Mouse (Mus musculus): Measurements from ENCODE around the gene Fetub. TPM values are rescaled to one million over a fixed set of nuclear protein-coding genes. Genes with fewer than 3 reads are reported as not detected.

The Fetub gene
- polyA plus RNA-seq, 1 experiment from 2014 or later = not detected

- no peak for ATAC-seq (replicated peaks; ENCODE audit: extremely low read depth, insufficient read depth, low FRiP score)
- H3K36me3 ChIP-seq (ENCODE audit: control insufficient read depth, insufficient read depth) = no peaks in the 10 kb centered on the region
- WGBS = 43% methylated on average over 18 of the region's 18 CpGs
- no peak overlapping the region for H3K27ac ChIP-seq (ENCODE audit: low read length)
- H3K27me3 ChIP-seq (ENCODE audit: control insufficient read depth, insufficient read depth, low read length) = no peaks in the 10 kb centered on the region
- no peak overlapping the region for H3K4me3 ChIP-seq (ENCODE audit: low read length)
- H3K4me1 ChIP-seq (ENCODE audit: control insufficient read depth, insufficient read depth, low read length) = no peaks in the 10 kb centered on the region; the same call in 1 of the 2 replicates
- H3K4me2 ChIP-seq (ENCODE audit: low read depth, low read length) = no peak overlapping the region; the same call in 1 of the 2 replicates
- no peak overlapping the region for H3K9ac ChIP-seq (ENCODE audit: low read length)
- no peaks in the 10 kb centered on the region for H3K9me3 ChIP-seq (replicated peaks; ENCODE audit: control insufficient read depth, low read length)
These were observed 2.1 kb downstream of the Fetub start for GRCm38 (mm10) chr16:22919971-22920854.

- H3K9me3 ChIP-seq (replicated peaks; ENCODE audit: control insufficient read depth, low read length) = no peaks in the 10 kb centered on the region
- H3K4me3 ChIP-seq (ENCODE audit: low read length) = no peak overlapping the region
- no peak overlapping the region for H3K9ac ChIP-seq (ENCODE audit: low read length)
- H3K4me1 ChIP-seq (ENCODE audit: control insufficient read depth, insufficient read depth, low read length) = no peaks in the 10 kb centered on the region; the same call in 1 of the 2 replicates
- H3K36me3 ChIP-seq (ENCODE audit: control insufficient read depth, insufficient read depth) = no peaks in the 10 kb centered on the region
- H3K4me2 ChIP-seq (ENCODE audit: low read depth, low read length) = no peak overlapping the region
- ATAC-seq (replicated peaks; ENCODE audit: extremely low read depth, insufficient read depth, low FRiP score) = no peak
- WGBS = 92% methylated on average over 5 of the region's 5 CpGs
- no peak overlapping the region for H3K27ac ChIP-seq (ENCODE audit: low read length)
- no peaks in the 10 kb centered on the region for H3K27me3 ChIP-seq (ENCODE audit: control insufficient read depth, insufficient read depth, low read length)
These were observed 3.6 kb downstream of the Fetub start for GRCm38 (mm10) chr16:22921761-22922160.

GRCm38 (mm10) chr16:22922433-22922832 is 4.3 kb downstream of the Fetub start:
- WGBS = 81% methylated on average over 4 of the region's 4 CpGs
- H3K36me3 ChIP-seq (ENCODE audit: control insufficient read depth, insufficient read depth) = no peaks in the 10 kb centered on the region
- no peak for ATAC-seq (replicated peaks; ENCODE audit: extremely low read depth, insufficient read depth, low FRiP score)
- no peaks in the 10 kb centered on the region; the same call in 1 of the 2 replicates for H3K4me1 ChIP-seq (ENCODE audit: control insufficient read depth, insufficient read depth, low read length)
- no peak overlapping the region for H3K4me2 ChIP-seq (ENCODE audit: low read depth, low read length)
- H3K27ac ChIP-seq (ENCODE audit: low read length) = no peak overlapping the region
- H3K9ac ChIP-seq (ENCODE audit: low read length) = no peak overlapping the region
- no peak overlapping the region for H3K4me3 ChIP-seq (ENCODE audit: low read length)
- H3K9me3 ChIP-seq (replicated peaks; ENCODE audit: control insufficient read depth, low read length) = no peaks in the 10 kb centered on the region
- no peaks in the 10 kb centered on the region for H3K27me3 ChIP-seq (ENCODE audit: control insufficient read depth, insufficient read depth, low read length)

- no peaks in the 10 kb centered on the region for H3K4me1 ChIP-seq (ENCODE audit: control insufficient read depth, insufficient read depth, low read length)
- no peak overlapping the region for H3K4me3 ChIP-seq (ENCODE audit: low read length)
- no peaks in the 10 kb centered on the region for H3K36me3 ChIP-seq (ENCODE audit: control insufficient read depth, insufficient read depth)
- H3K9me3 ChIP-seq (replicated peaks; ENCODE audit: control insufficient read depth, low read length) = no peaks in the 10 kb centered on the region
- no peak overlapping the region for H3K4me2 ChIP-seq (ENCODE audit: low read depth, low read length)
- H3K27me3 ChIP-seq (ENCODE audit: control insufficient read depth, insufficient read depth, low read length) = no peaks in the 10 kb centered on the region
- 51% methylated on average over 6 of the region's 6 CpGs for WGBS
- ATAC-seq (replicated peaks; ENCODE audit: extremely low read depth, insufficient read depth, low FRiP score) = no peak
- H3K27ac ChIP-seq (ENCODE audit: low read length) = no peak overlapping the region
- no peak overlapping the region for H3K9ac ChIP-seq (ENCODE audit: low read length)
These were observed 11.4 kb downstream of the Fetub start for GRCm38 (mm10) chr16:22929575-22929974.

- ATAC-seq (replicated peaks; ENCODE audit: extremely low read depth, insufficient read depth, low FRiP score) = no peak
- WGBS = 81% methylated on average over 11 of the region's 11 CpGs
- no peaks in the 10 kb centered on the region for H3K4me1 ChIP-seq (ENCODE audit: control insufficient read depth, insufficient read depth, low read length)
- H3K36me3 ChIP-seq (ENCODE audit: control insufficient read depth, insufficient read depth) = no peaks in the 10 kb centered on the region
- no peaks in the 10 kb centered on the region for H3K27me3 ChIP-seq (ENCODE audit: control insufficient read depth, insufficient read depth, low read length)
- no peak overlapping the region for H3K9ac ChIP-seq (ENCODE audit: low read length)
- no peak overlapping the region for H3K27ac ChIP-seq (ENCODE audit: low read length)
- H3K4me2 ChIP-seq (ENCODE audit: low read depth, low read length) = no peak overlapping the region
- no peaks in the 10 kb centered on the region for H3K9me3 ChIP-seq (replicated peaks; ENCODE audit: control insufficient read depth, low read length)
- no peak overlapping the region for H3K4me3 ChIP-seq (ENCODE audit: low read length)
These were observed 13.5 kb downstream of the Fetub start for GRCm38 (mm10) chr16:22931431-22932200.

GRCm38 (mm10) chr16:22937631-22938030 is 19.5 kb downstream of the Fetub start:
- H3K4me2 ChIP-seq (ENCODE audit: low read depth, low read length) = no peak overlapping the region
- no peaks in the 10 kb centered on the region for H3K4me1 ChIP-seq (ENCODE audit: control insufficient read depth, insufficient read depth, low read length)
- no peak for ATAC-seq (replicated peaks; ENCODE audit: extremely low read depth, insufficient read depth, low FRiP score)
- no peak overlapping the region for H3K4me3 ChIP-seq (ENCODE audit: low read length)
- H3K27me3 ChIP-seq (ENCODE audit: control insufficient read depth, insufficient read depth, low read length) = no peaks in the 10 kb centered on the region
- 84% methylated on average over 12 of the region's 12 CpGs for WGBS
- H3K9me3 ChIP-seq (replicated peaks; ENCODE audit: control insufficient read depth, low read length) = no peaks in the 10 kb centered on the region; the same call in 1 of the 2 replicates
- no peak overlapping the region for H3K27ac ChIP-seq (ENCODE audit: low read length)
- no peaks in the 10 kb centered on the region for H3K36me3 ChIP-seq (ENCODE audit: control insufficient read depth, insufficient read depth)
- H3K9ac ChIP-seq (ENCODE audit: low read length) = no peak overlapping the region

GRCm38 (mm10) chr16:22938541-22938940 is 20.4 kb downstream of the Fetub start:
- Histone ChIP-seq H3K27ac (ENCODE audit: low read length) (no peak overlapping the region), H3K9me3 (replicated peaks; ENCODE audit: control insufficient read depth, low read length) (no peaks in the 10 kb centered on the region; the same call in 1 of the 2 replicates), H3K36me3 (ENCODE audit: control insufficient read depth, insufficient read depth) (no peaks in the 10 kb centered on the region), H3K27me3 (ENCODE audit: control insufficient read depth, insufficient read depth, low read length) (no peaks in the 10 kb centered on the region), H3K4me2 (ENCODE audit: low read depth, low read length) (no peak overlapping the region), H3K9ac (ENCODE audit: low read length) (no peak overlapping the region), H3K4me1 (ENCODE audit: control insufficient read depth, insufficient read depth, low read length) (no peaks in the 10 kb centered on the region), H3K4me3 (ENCODE audit: low read length) (no peak overlapping the region)
- ATAC-seq (replicated peaks; ENCODE audit: extremely low read depth, insufficient read depth, low FRiP score) = no peak
- 66% methylated on average over 2 of the region's 2 CpGs for WGBS

- no peak overlapping the region for H3K4me2 ChIP-seq (ENCODE audit: low read depth, low read length)
- H3K27me3 ChIP-seq (ENCODE audit: control insufficient read depth, insufficient read depth, low read length) = no peaks in the 10 kb centered on the region
- no peaks in the 10 kb centered on the region for H3K4me1 ChIP-seq (ENCODE audit: control insufficient read depth, insufficient read depth, low read length)
- no peak for ATAC-seq (replicated peaks; ENCODE audit: extremely low read depth, insufficient read depth, low FRiP score)
- 73% methylated on average over 8 of the region's 8 CpGs for WGBS
- no peak overlapping the region for H3K4me3 ChIP-seq (ENCODE audit: low read length)
- H3K27ac ChIP-seq (ENCODE audit: low read length) = no peak overlapping the region
- no peak overlapping the region for H3K9ac ChIP-seq (ENCODE audit: low read length)
- H3K36me3 ChIP-seq (ENCODE audit: control insufficient read depth, insufficient read depth) = no peaks in the 10 kb centered on the region
- no peaks in the 10 kb centered on the region; the same call in 1 of the 2 replicates for H3K9me3 ChIP-seq (replicated peaks; ENCODE audit: control insufficient read depth, low read length)
These were observed 21.1 kb downstream of the Fetub start for GRCm38 (mm10) chr16:22939120-22939695.
